Mouse (Mus musculus) cortical plate, adult 2 months (tissue): Measurements from ENCODE around the gene Cd2bp2.

Source experiments
- CTCF ChIP-seq: fragments of 200-500 bp; IDR thresholded peaks from 2 replicates; pipeline ENCODE4 v1.5.1; 2011; ENCODE audit warnings: mild to moderate bottlenecking, control low read depth, low read length; ENCODE audit not compliant: insufficient read depth; ENCODE audit errors: extremely low read depth
- POLR2A ChIP-seq: fragments of 200-500 bp; IDR thresholded peaks from 2 replicates; pipeline ENCODE4 v1.6.1; 2011; ENCODE audit warnings: mild to moderate bottlenecking, low read length, control low read depth; ENCODE audit not compliant: insufficient read depth; ENCODE audit errors: extremely low read depth

GRCm38 (mm10) chr7:127195544-127196295, at the start of gene Cd2bp2:
- TF ChIP-seq CTCF: no peak
- peak; percentile 56 for TF ChIP-seq POLR2A
